Mouse (Mus musculus) embryonic facial prominence, embryonic 13.5 days (tissue): ENCODE measurements around the gene Frk. TPM values are rescaled to one million over a fixed set of nuclear protein-coding genes. Genes with fewer than 3 reads are reported as not detected.
"Not testable (repeated sequence)": the region's sequence is repeated elsewhere in the genome, so short reads cannot be mapped to it uniquely, and the experiment has no call there.

Experiments used
- ATAC-seq: fragments of 200-750 bp; cut with Nextera tagmentation; 2 replicates; pipeline ENCODE4 v1.8.0; 2017; ENCODE audit warnings: low read depth; ENCODE audit not compliant: insufficient number of reproducible peaks, insufficient read depth, low FRiP score, low TSS enrichment
- H3K27ac ChIP-seq: fragments of 300-500 bp; sonication (generic); 2 replicates; pipeline ENCODE4 v1.5.1; 2015; ENCODE audit warnings: moderate library complexity, mild to moderate bottlenecking, inconsistent platforms
- H3K27me3 ChIP-seq: fragments of 300-500 bp; sonication (generic); 2 replicates; pipeline ENCODE4 v1.6.1; 2015; ENCODE audit warnings: mild to moderate bottlenecking, inconsistent platforms
- H3K36me3 ChIP-seq: fragments of 300-500 bp; sonication (generic); 2 replicates; pipeline ENCODE4 v1.6.1; 2015; ENCODE audit warnings: mild to moderate bottlenecking, inconsistent platforms
- H3K4me1 ChIP-seq: fragments of 300-500 bp; sonication (generic); 2 replicates; pipeline ENCODE4 v1.6.1; 2015; ENCODE audit warnings: inconsistent platforms
- H3K4me2 ChIP-seq: fragments of 300-500 bp; sonication (generic); 2 replicates; pipeline ENCODE4 v1.6.1; 2015; ENCODE audit warnings: moderate library complexity, mild to moderate bottlenecking, inconsistent platforms
- H3K4me3 ChIP-seq: fragments of 300-500 bp; sonication (generic); 2 replicates; pipeline ENCODE4 v1.5.1; 2015; ENCODE audit warnings: mild to moderate bottlenecking, inconsistent platforms
- H3K9ac ChIP-seq: fragments of 300-500 bp; sonication (generic); 2 replicates; pipeline ENCODE4 v1.6.1; 2015; ENCODE audit warnings: mild to moderate bottlenecking, inconsistent platforms
- H3K9me3 ChIP-seq: fragments of 300-500 bp; sonication (generic); 2 replicates; pipeline ENCODE4 v1.6.1; 2016; ENCODE audit warnings: inconsistent platforms
- WGBS: fragments of 180-500 bp; shearing (Covaris S2); methylation state at CpG from one replicate; pipeline ENCODE4 v1.1.7; 2015; ENCODE audit warnings: mixed read lengths; 5-methylcytosine and 5-hydroxymethylcytosine counted together
- polyA plus RNA-seq: library from polyadenylated mRNA; unstranded; fragments of >200 nt; fragmentation: Nextera tagmentation; extraction: Ambion mirVana; gene quantifications from 2 replicates; pipeline ENCODE4 v1.2.1, GENCODE M21; 2015

Frk gene
- polyA plus RNA-seq, 1 experiment from 2014 or later = 18.0 TPM

DNA sequence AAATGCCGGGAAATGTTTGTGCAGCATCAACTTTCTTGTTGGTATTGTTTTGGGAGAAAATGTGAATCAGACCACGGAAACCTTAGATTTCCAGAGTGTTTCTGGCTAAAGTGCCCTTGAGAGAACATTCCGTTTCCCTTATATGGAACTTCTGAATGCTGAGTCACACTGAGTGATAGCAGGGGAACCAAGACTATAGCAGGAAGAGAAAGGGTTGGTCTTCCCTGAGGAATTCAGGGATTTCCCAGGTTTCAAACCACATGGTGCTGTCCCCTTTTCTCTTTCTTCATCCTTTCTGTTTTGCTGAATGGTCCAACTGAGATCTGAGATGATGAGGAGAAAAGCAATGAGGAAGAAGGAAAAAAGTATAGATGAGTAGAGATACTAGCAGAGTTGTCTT is 135.3 kb downstream of the Frk start:
- no peak overlapping the region for H3K9ac ChIP-seq
- ATAC-seq = no peak
- no peaks in the 10 kb centered on the region for H3K27me3 ChIP-seq
- 45% methylated on average over 3 of the region's 3 CpGs for WGBS
- H3K4me3 ChIP-seq = no peak overlapping the region
- H3K36me3 ChIP-seq = no peaks in the 10 kb centered on the region
- H3K4me2 ChIP-seq = no peak overlapping the region
- H3K27ac ChIP-seq = no peak overlapping the region
- H3K9me3 ChIP-seq = no peaks in the 10 kb centered on the region
- H3K4me1 ChIP-seq = no peaks in the 10 kb centered on the region

DNA sequence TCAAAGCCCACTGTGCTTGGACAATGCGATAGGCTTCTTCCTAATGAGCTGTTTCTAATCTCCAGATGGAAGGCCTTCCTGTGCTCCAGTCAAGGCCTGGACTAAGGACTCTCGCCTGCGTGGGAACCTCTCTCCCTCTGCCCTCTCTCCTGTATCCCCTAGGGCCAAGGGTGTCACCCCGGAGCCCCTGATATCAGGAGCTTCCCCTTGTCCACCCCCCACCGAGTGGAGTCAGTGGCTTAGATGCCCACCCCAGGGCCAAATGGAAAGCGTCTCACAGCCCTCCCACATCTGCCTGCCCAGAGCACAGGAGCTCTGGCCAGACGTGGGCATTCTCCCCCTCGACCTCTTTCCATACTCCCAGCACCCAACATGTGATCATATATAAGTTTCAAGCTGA is 137.3 kb downstream of the Frk start:
- not testable (repeated sequence) for H3K4me1 ChIP-seq, ATAC-seq, H3K9ac ChIP-seq, H3K9me3 ChIP-seq, H3K27me3 ChIP-seq, H3K4me3 ChIP-seq, H3K36me3 ChIP-seq, H3K4me2 ChIP-seq, H3K27ac ChIP-seq
- WGBS = 80% methylated on average over 8 of the region's 8 CpGs

DNA sequence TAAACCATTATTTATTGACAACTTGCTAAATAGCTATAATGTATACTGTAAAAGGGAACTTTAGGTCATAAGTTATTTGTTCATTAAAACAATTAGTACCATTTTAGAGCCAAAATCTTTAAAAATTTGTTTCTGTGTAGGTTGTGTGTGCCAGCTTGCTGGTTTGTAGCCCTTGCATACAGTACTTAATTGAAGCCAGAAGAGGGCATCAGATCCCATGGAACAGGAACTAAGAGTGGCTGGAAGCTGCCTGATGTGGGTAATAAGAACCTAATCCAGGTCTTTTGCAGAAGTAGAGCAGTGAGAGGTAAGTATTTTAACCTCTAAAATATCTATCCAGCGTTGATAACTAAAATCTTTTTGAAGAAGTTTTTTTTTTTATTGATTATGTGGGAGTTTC is 155.0 kb downstream of the Frk start:
- Histone ChIP-seq H3K9ac (no peak overlapping the region), H3K36me3 (no peaks in the 10 kb centered on the region), H3K27me3 (no peaks in the 10 kb centered on the region), H3K4me2 (no peak overlapping the region), H3K4me1 (no peaks in the 10 kb centered on the region), H3K4me3 (no peak overlapping the region), H3K27ac (no peak overlapping the region), H3K9me3 (no peaks in the 10 kb centered on the region)
- ATAC-seq = no peak
- WGBS = 67% methylated on average over 1 of the region's 1 CpGs

Other genes starting within 250 kb of the Frk start
- gene Tspyl1, start 201.2 kb upstream of the Frk start, polyA plus RNA-seq = 82.9 and 91.2 TPM in 2 replicates
- 26.8 and 30.6 TPM in 2 replicates for gene Tspyl4, start 186.0 kb upstream of the Frk start, polyA plus RNA-seq
- 0.26 and 0.42 TPM in 2 replicates for gene Col10a1, start 93.4 kb upstream of the Frk start, polyA plus RNA-seq
- gene Nt5dc1, start 64.8 kb upstream of the Frk start, polyA plus RNA-seq = 8.5 and 10.9 TPM in 2 replicates